Mouse (Mus musculus) midbrain, embryonic 16.5 days (tissue): ENCODE results near the gene Cend1. TPM values are rescaled to one million over a fixed set of nuclear protein-coding genes. Genes with fewer than 3 reads are reported as not detected.

Experiments used
- ATAC-seq: fragments of 200-750 bp; cut with Nextera tagmentation; 2 replicates; pipeline ENCODE4 v1.8.0; 2017; ENCODE audit warnings: moderate TSS enrichment
- H3K27ac ChIP-seq: fragments of 300-500 bp; sonication (generic); 2 replicates; pipeline ENCODE4 v1.5.1; 2014; ENCODE audit warnings: mild to moderate bottlenecking, low read length, mixed read lengths
- H3K27me3 ChIP-seq: fragments of 300-500 bp; sonication (generic); 2 replicates; pipeline ENCODE4 v1.6.1; 2014; ENCODE audit warnings: low read depth, low read length, mixed read lengths; ENCODE audit not compliant: control insufficient read depth, insufficient read depth
- H3K36me3 ChIP-seq: fragments of 300-500 bp; sonication (generic); 2 replicates; pipeline ENCODE4 v1.6.1; 2014; ENCODE audit warnings: mild to moderate bottlenecking, low read length, moderate library complexity, mixed read lengths; ENCODE audit not compliant: control insufficient read depth, insufficient read depth
- H3K4me1 ChIP-seq: fragments of 300-500 bp; sonication (generic); 2 replicates; pipeline ENCODE4 v1.6.1; 2014; ENCODE audit warnings: mild to moderate bottlenecking, low read length, mixed read lengths; ENCODE audit not compliant: control insufficient read depth, insufficient read depth
- H3K4me2 ChIP-seq: fragments of 300-500 bp; sonication (generic); 2 replicates; pipeline ENCODE4 v1.6.1; 2014; ENCODE audit warnings: mild to moderate bottlenecking, low read length, mixed read lengths
- H3K4me3 ChIP-seq: fragments of 300-500 bp; sonication (generic); 2 replicates; pipeline ENCODE4 v1.5.1; 2014; ENCODE audit warnings: low read depth, mild to moderate bottlenecking, low read length, moderate library complexity, mixed read lengths
- H3K9ac ChIP-seq: fragments of 300-500 bp; sonication (generic); 2 replicates; pipeline ENCODE4 v1.6.1; 2014; ENCODE audit warnings: low read depth, low read length, mixed read lengths
- H3K9me3 ChIP-seq: fragments of 300-500 bp; sonication (generic); replicated peaks from 2 replicates; pipeline ENCODE4 v1.6.1; 2014; ENCODE audit warnings: mild to moderate bottlenecking, low read length, mixed read lengths; ENCODE audit not compliant: control insufficient read depth, poor library complexity, severe bottlenecking
- WGBS: fragments of 180-500 bp; shearing (Covaris S2); extraction: QIAGEN DNeasy Blood & Tissue Kit; methylation state at CpG from one replicate; pipeline ENCODE4 v1.1.7; 2014; 5-methylcytosine and 5-hydroxymethylcytosine counted together
- polyA plus RNA-seq: library from polyadenylated mRNA; unstranded; fragments of >200 nt; fragmentation: Nextera tagmentation; extraction: Ambion mirVana; gene quantifications from 2 replicates; pipeline ENCODE4 v1.2.1, GENCODE M21; 2015

Gene Cend1
- polyA plus RNA-seq, 1 experiment from 2014 or later = 151 TPM

- Histone ChIP-seq H3K4me2 (peak overlapping the region; percentile 69), H3K9ac (no peak overlapping the region), H3K4me1 (peaks cover 40% of the 10 kb centered on the region), H3K9me3 (no peaks in the 10 kb centered on the region), H3K36me3 (peaks cover 18% of the 10 kb centered on the region), H3K4me3 (no peak overlapping the region), H3K27ac (peak overlapping the region; percentile 77; the same call in 1 of the 2 replicates), H3K27me3 (no peaks in the 10 kb centered on the region)
- no peak for ATAC-seq
- WGBS = 75% methylated on average over 9 of the region's 9 CpGs
Measured at GRCm38 (mm10) chr7:141435856-141436522, 6.7 kb upstream of the Cend1 start.

GRCm38 (mm10) chr7:141435129-141435855 is 6.0 kb upstream of the Cend1 start:
- ATAC-seq = peak; percentile 11
- Histone ChIP-seq H3K4me2 (peak overlapping the region; percentile 69), H3K9me3 (no peaks in the 10 kb centered on the region), H3K27ac (peak overlapping the region; percentile 77), H3K36me3 (peaks cover 24% of the 10 kb centered on the region), H3K9ac (peak overlapping the region; percentile 89), H3K4me3 (peak overlapping the region; percentile 65), H3K27me3 (no peaks in the 10 kb centered on the region), H3K4me1 (peaks cover 40% of the 10 kb centered on the region)
- 4% methylated on average over 17 of the region's 17 CpGs for WGBS

- Histone ChIP-seq H3K4me2 (peak overlapping the region; percentile 69), H3K27ac (peak overlapping the region; percentile 77), H3K4me3 (peak overlapping the region; percentile 65), H3K27me3 (no peaks in the 10 kb centered on the region), H3K36me3 (peaks cover 27% of the 10 kb centered on the region), H3K4me1 (peaks cover 45% of the 10 kb centered on the region), H3K9me3 (no peaks in the 10 kb centered on the region), H3K9ac (peak overlapping the region; percentile 89)
- WGBS = 8% methylated on average over 8 of the region's 8 CpGs
- ATAC-seq = 0 out of 2 replicates have a peak, but pooled peaks have one; percentile 8
Measured at GRCm38 (mm10) chr7:141434464-141434863, 5.2 kb upstream of the Cend1 start.

- 64% methylated on average over 15 of the region's 15 CpGs for WGBS
- peaks cover 46% of the 10 kb centered on the region for H3K4me1 ChIP-seq
- H3K4me2 ChIP-seq = peak overlapping the region; percentile 69
- peak overlapping the region; percentile 77 for H3K27ac ChIP-seq
- H3K27me3 ChIP-seq = no peaks in the 10 kb centered on the region
- no peaks in the 10 kb centered on the region for H3K9me3 ChIP-seq
- H3K4me3 ChIP-seq = peak overlapping the region; percentile 65
- H3K36me3 ChIP-seq = peaks cover 27% of the 10 kb centered on the region
- peak overlapping the region; percentile 89 for H3K9ac ChIP-seq
- ATAC-seq = no peak
Measured at GRCm38 (mm10) chr7:141433517-141434400, 4.5 kb upstream of the Cend1 start.

- Histone ChIP-seq H3K4me2 (peak overlapping the region; percentile 69), H3K9me3 (no peaks in the 10 kb centered on the region), H3K36me3 (peaks cover 27% of the 10 kb centered on the region), H3K4me1 (peaks cover 53% of the 10 kb centered on the region), H3K9ac (peak overlapping the region; percentile 89), H3K4me3 (no peak overlapping the region; the same call in 1 of the 2 replicates), H3K27me3 (no peaks in the 10 kb centered on the region), H3K27ac (no peak overlapping the region)
- ATAC-seq = no peak
- 90% methylated on average over 6 of the region's 6 CpGs for WGBS
Measured at GRCm38 (mm10) chr7:141432741-141433516, 3.6 kb upstream of the Cend1 start.

GRCm38 (mm10) chr7:141432186-141432611 is 2.9 kb upstream of the Cend1 start:
- H3K4me2 ChIP-seq = no peak overlapping the region
- no peak for ATAC-seq
- peaks cover 32% of the 10 kb centered on the region for H3K36me3 ChIP-seq
- no peak overlapping the region for H3K9ac ChIP-seq
- WGBS = 91% methylated on average over 8 of the region's 8 CpGs
- H3K27ac ChIP-seq = no peak overlapping the region
- no peak overlapping the region for H3K4me3 ChIP-seq
- no peaks in the 10 kb centered on the region for H3K9me3 ChIP-seq
- peaks cover 51% of the 10 kb centered on the region for H3K4me1 ChIP-seq
- H3K27me3 ChIP-seq = no peaks in the 10 kb centered on the region

GRCm38 (mm10) chr7:141431434-141432185 is 2.3 kb upstream of the Cend1 start:
- Histone ChIP-seq H3K27me3 (no peaks in the 10 kb centered on the region), H3K4me2 (no peak overlapping the region), H3K36me3 (peaks cover 35% of the 10 kb centered on the region), H3K4me3 (no peak overlapping the region), H3K27ac (no peak overlapping the region), H3K4me1 (peaks cover 49% of the 10 kb centered on the region), H3K9ac (0 out of 2 replicates have a peak overlapping the region, but pooled peaks have one; percentile 14), H3K9me3 (no peaks in the 10 kb centered on the region)
- ATAC-seq = no peak
- WGBS = 95% methylated on average over 19 of the region's 19 CpGs
